Mouse (Mus musculus) kidney, postnatal 0 days (tissue): ENCODE measurements around the gene Wnt3a. TPM values are rescaled to one million over a fixed set of nuclear protein-coding genes. Genes with fewer than 3 reads are reported as not detected.

Source experiments
- ATAC-seq: fragments of 200-750 bp; cut with Nextera tagmentation; replicated peaks from 2 replicates; pipeline ENCODE4 v1.8.0; 2017; ENCODE audit warnings: low read depth, moderate number of reproducible peaks, moderate TSS enrichment, moderate library complexity; ENCODE audit not compliant: low FRiP score
- DNase-seq: peaks from one replicate; pipeline ENCODE4 v3.0.0-alpha.2; 2016; ENCODE audit warnings: low spot score
- H3K27ac ChIP-seq: fragments of 300-500 bp; sonication (generic); 2 replicates; pipeline ENCODE4 v1.5.1; 2014; ENCODE audit warnings: mild to moderate bottlenecking
- H3K27me3 ChIP-seq: fragments of 300-500 bp; sonication (generic); 2 replicates; pipeline ENCODE4 v1.6.1; 2014; ENCODE audit warnings: low read length, mixed read lengths; ENCODE audit not compliant: insufficient read depth
- H3K36me3 ChIP-seq: fragments of 300-500 bp; sonication (generic); 2 replicates; pipeline ENCODE4 v1.6.1; 2014; ENCODE audit warnings: low read length, mixed read lengths; ENCODE audit not compliant: insufficient read depth
- H3K4me1 ChIP-seq: fragments of 300-500 bp; sonication (generic); replicated peaks from 2 replicates; pipeline ENCODE4 v1.6.1; 2014; ENCODE audit warnings: antibody characterized with exemption, low read length, mixed read lengths; ENCODE audit not compliant: insufficient read depth
- H3K4me2 ChIP-seq: fragments of 300-500 bp; sonication (generic); 2 replicates; pipeline ENCODE4 v1.6.1; 2014; ENCODE audit warnings: mild to moderate bottlenecking, low read length, moderate library complexity, mixed read lengths
- H3K4me3 ChIP-seq: fragments of 300-500 bp; sonication (generic); replicated peaks from 2 replicates; pipeline ENCODE4 v1.5.1; 2014; ENCODE audit warnings: low read depth, low read length
- H3K9ac ChIP-seq: fragments of 300-500 bp; sonication (generic); 2 replicates; pipeline ENCODE4 v1.6.1; 2014; ENCODE audit warnings: low read depth, low read length
- H3K9me3 ChIP-seq: fragments of 300-500 bp; sonication (generic); replicated peaks from 2 replicates; pipeline ENCODE4 v1.6.1; 2016; ENCODE audit warnings: low read length, inconsistent platforms, mixed read lengths
- CTCF ChIP-seq: IDR thresholded peaks from 2 replicates; pipeline ENCODE4 v1.5.1; 2016; ENCODE audit warnings: antibody characterized with exemption, low read depth, mild to moderate bottlenecking, moderate library complexity
- WGBS: fragments of 180-500 bp; shearing (Covaris S2); extraction: QIAGEN DNeasy Blood & Tissue Kit; methylation state at CpG from one replicate; pipeline ENCODE4 v1.1.7; 2014; 5-methylcytosine and 5-hydroxymethylcytosine counted together
- polyA plus RNA-seq: library from polyadenylated mRNA; unstranded; fragments of >200 nt; fragmentation: Nextera tagmentation; extraction: Ambion mirVana; gene quantifications from 2 replicates; pipeline ENCODE4 v1.2.1, GENCODE M21; 2015

The Wnt3a gene
- polyA plus RNA-seq, 1 experiment from 2014 or later, result not detected

DNA sequence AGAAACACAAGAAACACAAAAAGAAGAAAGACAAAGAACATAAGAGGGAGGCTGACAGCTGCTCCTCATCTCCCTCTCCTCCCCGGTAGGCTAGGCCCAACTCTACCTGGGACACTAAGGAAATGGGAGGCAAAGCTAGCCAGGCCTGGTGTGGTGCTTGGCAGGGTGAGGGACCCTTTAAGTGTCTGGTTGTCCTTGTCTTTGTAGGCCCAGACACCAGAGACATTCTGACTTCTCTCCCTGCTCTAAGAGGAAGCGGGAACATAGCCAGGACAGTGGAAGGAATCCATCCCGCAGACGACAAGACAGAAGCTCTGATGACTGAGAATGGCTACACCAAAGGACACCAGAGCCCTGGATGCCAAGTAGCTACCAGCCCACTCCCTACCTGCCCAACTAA lies 80.5 kb downstream of the Wnt3a start:
- 73% methylated on average over 4 of the region's 4 CpGs for WGBS
- ATAC-seq (no peak), DNase-seq (no peak)
- no peak for TF ChIP-seq CTCF
- no peaks in the 10 kb centered on the region for H3K9me3 ChIP-seq
- no peaks in the 10 kb centered on the region for H3K27me3 ChIP-seq
- H3K27ac ChIP-seq, result no peak overlapping the region
- H3K4me1 ChIP-seq, result no peaks in the 10 kb centered on the region
- no peak overlapping the region for H3K4me2 ChIP-seq
- no peak overlapping the region for H3K4me3 ChIP-seq
- no peak overlapping the region for H3K9ac ChIP-seq
- H3K36me3 ChIP-seq, result peaks cover 23% of the 10 kb centered on the region

GRCm38 (mm10) chr11:59209580-59209979 lies 81.0 kb downstream of the Wnt3a start:
- no peak for ATAC-seq
- no peak for DNase-seq
- no peaks in the 10 kb centered on the region for H3K4me1 ChIP-seq
- TF ChIP-seq CTCF, result no peak
- peak overlapping the region; percentile 71; the same call in 1 of the 2 replicates for H3K4me2 ChIP-seq
- no peak overlapping the region; the same call in 1 of the 2 replicates for H3K4me3 ChIP-seq
- peaks cover 21% of the 10 kb centered on the region for H3K36me3 ChIP-seq
- no peak overlapping the region for H3K9ac ChIP-seq
- H3K27me3 ChIP-seq, result no peaks in the 10 kb centered on the region
- 63% methylated on average over 5 of the region's 5 CpGs for WGBS
- peak overlapping the region; percentile 95; the same call in 1 of the 2 replicates for H3K27ac ChIP-seq
- H3K9me3 ChIP-seq, result no peaks in the 10 kb centered on the region

- H3K4me3 ChIP-seq, result peak overlapping the region; percentile 80
- no peaks in the 10 kb centered on the region for H3K9me3 ChIP-seq
- 5% methylated on average over 18 of the region's 18 CpGs for WGBS
- H3K4me1 ChIP-seq, result no peaks in the 10 kb centered on the region
- DNase-seq (peak; percentile 90), ATAC-seq (peak; percentile 69)
- H3K4me2 ChIP-seq, result peak overlapping the region; percentile 71
- H3K27me3 ChIP-seq, result no peaks in the 10 kb centered on the region
- H3K27ac ChIP-seq, result peak overlapping the region; percentile 95
- peaks cover 21% of the 10 kb centered on the region for H3K36me3 ChIP-seq
- peak overlapping the region; percentile 93 for H3K9ac ChIP-seq
- TF ChIP-seq CTCF, result peak; percentile 83
These were observed 81.5 kb downstream of the Wnt3a start for GRCm38 (mm10) chr11:59209003-59209441.

DNA sequence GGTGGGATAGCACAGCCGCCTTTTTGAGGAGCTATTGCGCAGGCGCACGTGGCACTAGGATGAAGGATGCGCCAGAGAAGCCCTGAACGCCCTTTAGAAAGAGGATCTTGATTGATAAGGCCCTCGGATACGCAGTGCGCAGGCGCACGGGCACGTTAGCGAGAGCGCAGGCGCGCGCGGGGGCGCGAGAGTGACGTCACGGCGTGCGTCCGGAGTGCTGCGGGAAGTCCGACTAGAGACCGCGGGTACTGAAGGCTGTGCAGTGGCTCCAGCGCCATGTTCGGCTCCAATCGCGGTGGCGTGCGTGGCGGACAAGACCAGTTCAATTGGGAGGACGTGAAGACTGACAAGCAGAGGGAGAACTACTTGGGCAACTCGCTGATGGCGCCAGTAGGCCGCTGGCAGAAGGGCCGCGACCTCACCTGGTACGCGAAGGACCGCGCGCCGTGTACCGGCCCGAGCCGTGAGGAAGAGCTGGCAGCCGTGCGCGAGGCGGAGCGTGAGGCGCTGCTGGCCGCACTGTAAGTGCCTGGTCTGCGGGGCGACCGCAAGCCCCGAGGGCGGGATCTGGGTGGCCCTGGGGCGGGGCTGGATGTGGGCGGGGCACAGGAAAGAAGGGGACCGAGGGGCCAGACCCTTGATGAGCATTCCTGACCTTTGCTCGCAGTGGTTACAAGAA lies 82.3 kb downstream of the Wnt3a start, which contains the start of gene 2310033P09Rik:
Gene 2310033P09Rik (plus strand): TSS at position 169 of the 679 bp plus-strand sequence.
- Histone ChIP-seq H3K4me1 (no peaks in the 10 kb centered on the region), H3K9me3 (no peaks in the 10 kb centered on the region), H3K4me2 (peak within 1 kb of the TSS; percentile 71), H3K4me3 (peak within 1 kb of the TSS; percentile 80), H3K27me3 (no peaks in the 10 kb centered on the region), H3K36me3 (peaks cover 21% of the 10 kb centered on the region), H3K27ac (peak within 1 kb of the TSS; percentile 95), H3K9ac (peak within 1 kb of the TSS; percentile 93)
- DNase-seq (peak; percentile 95), ATAC-seq (peak; percentile 76)
- WGBS, result under 1% methylated on average over 67 of the region's 67 CpGs
- 0 out of 2 replicates have a peak, but pooled peaks have one; percentile 5 for TF ChIP-seq CTCF

DNA sequence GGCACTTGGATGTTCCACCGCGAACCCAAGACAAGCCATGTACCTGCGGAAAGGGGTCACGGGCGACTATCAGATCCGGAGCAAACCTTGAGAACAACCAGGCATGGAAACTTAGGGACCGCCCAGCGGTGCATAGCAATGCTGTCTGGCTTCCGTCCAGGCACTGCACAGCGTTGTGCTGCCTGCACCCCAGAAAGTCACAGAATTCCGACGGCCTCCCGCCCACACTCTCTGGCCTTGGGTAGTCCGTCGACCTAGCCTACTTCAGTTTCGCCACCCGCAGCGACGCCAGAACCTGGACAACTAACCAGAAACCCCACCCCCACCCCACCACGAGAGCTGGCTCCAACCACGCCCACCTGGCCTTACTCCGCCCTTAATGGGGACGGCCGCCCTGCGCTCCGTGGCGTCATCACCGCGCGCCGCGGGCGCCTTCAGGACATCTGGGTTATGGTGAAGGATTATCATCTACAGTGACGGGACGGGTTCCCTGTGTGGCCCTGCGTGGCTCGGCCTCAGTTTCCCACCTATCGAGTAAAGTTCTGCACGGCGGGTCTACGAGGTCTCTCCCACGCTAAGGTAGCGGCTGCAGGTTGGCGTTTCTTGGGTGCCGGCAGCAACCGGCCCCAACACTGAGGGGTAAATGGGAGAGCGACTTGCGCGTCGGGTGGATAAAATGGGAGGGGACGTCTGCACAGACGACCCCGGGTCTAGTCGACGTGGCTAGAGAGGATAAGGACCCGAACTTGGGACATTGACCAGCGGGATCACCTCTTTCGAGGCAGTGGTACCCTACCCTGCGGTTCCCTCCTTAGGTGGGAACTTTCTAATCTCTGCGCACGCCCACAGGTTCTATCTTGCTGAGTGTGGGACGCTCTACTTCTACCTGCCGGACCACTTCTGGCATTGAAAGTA lies 88.2 kb downstream of the Wnt3a start, which contains the start of gene Mrpl55:
Gene Mrpl55 (plus strand): TSS at position 406 of the 915 bp plus-strand sequence.
- WGBS, result under 1% methylated on average over 63 of the region's 63 CpGs
- peak; percentile 92 for ATAC-seq
- Histone ChIP-seq H3K27me3 (no peaks in the 10 kb centered on the region), H3K36me3 (peaks cover 8% of the 10 kb centered on the region), H3K27ac (peak within 1 kb of the TSS; percentile 78), H3K9ac (peak within 1 kb of the TSS; percentile 70), H3K9me3 (no peaks in the 10 kb centered on the region), H3K4me3 (peak within 1 kb of the TSS; percentile 71), H3K4me2 (peak within 1 kb of the TSS; percentile 76), H3K4me1 (no peaks in the 10 kb centered on the region; the same call in 1 of the 2 replicates)
- DNase-seq, result peak; percentile 95
- no peak for TF ChIP-seq CTCF
